Mouse (Mus musculus): ENCODE results near the gene Rab29. TPM values are rescaled to one million over a fixed set of nuclear protein-coding genes. Genes with fewer than 3 reads are reported as not detected.
"Not testable (repeated sequence)": the region's sequence is repeated elsewhere in the genome, so short reads cannot be mapped to it uniquely, and the experiment has no call there.

Rab29 gene
- polyA plus RNA-seq, 1 experiment from 2014 or later = 18.9 TPM

- ATAC-seq (ENCODE audit: insufficient number of reproducible peaks, insufficient read depth, low FRiP score, low TSS enrichment) = no peak
- H3K27ac ChIP-seq = no peak overlapping the region
- H3K9me3 ChIP-seq = no peaks in the 10 kb centered on the region
- WGBS = 24% methylated on average over 1 of the region's 1 CpGs
- H3K4me1 ChIP-seq = no peaks in the 10 kb centered on the region
- H3K36me3 ChIP-seq = no peaks in the 10 kb centered on the region
- H3K4me2 ChIP-seq (replicated peaks) = no peak overlapping the region
- H3K9ac ChIP-seq = no peak overlapping the region
- H3K27me3 ChIP-seq = 0 out of 2 replicates have a peak, but pooled peaks cover 11% of the 10 kb centered on the region
- no peak overlapping the region for H3K4me3 ChIP-seq
Measured at GRCm38 (mm10) chr1:131905497-131905896, 38.5 kb downstream of the Rab29 start.

- Histone ChIP-seq H3K4me2 (replicated peaks) (no peak overlapping the region), H3K4me1 (peaks cover 11% of the 10 kb centered on the region; the same call in 1 of the 2 replicates), H3K4me3 (no peak overlapping the region), H3K27me3 (0 out of 2 replicates have a peak, but pooled peaks cover 11% of the 10 kb centered on the region), H3K27ac (no peak overlapping the region), H3K9ac (no peak overlapping the region), H3K36me3 (0 out of 2 replicates have a peak, but pooled peaks cover 4% of the 10 kb centered on the region), H3K9me3 (no peaks in the 10 kb centered on the region)
- 94% methylated on average over 3 of the region's 3 CpGs for WGBS
- ATAC-seq (ENCODE audit: insufficient number of reproducible peaks, insufficient read depth, low FRiP score, low TSS enrichment) = no peak
Measured at GRCm38 (mm10) chr1:131908456-131908855, 41.4 kb downstream of the Rab29 start.

GRCm38 (mm10) chr1:131909236-131909635 is 42.2 kb downstream of the Rab29 start:
- not testable (repeated sequence) for H3K9ac ChIP-seq; ATAC-seq (ENCODE audit: insufficient number of reproducible peaks, insufficient read depth, low FRiP score, low TSS enrichment); H3K9me3 ChIP-seq; H3K36me3 ChIP-seq; H3K4me3 ChIP-seq; H3K27ac ChIP-seq; H3K4me2 ChIP-seq (replicated peaks)
- Histone ChIP-seq H3K4me1 (peaks cover 11% of the 10 kb centered on the region; the same call in 1 of the 2 replicates), H3K27me3 (0 out of 2 replicates have a peak, but pooled peaks cover 11% of the 10 kb centered on the region)
- 90% methylated on average over 2 of the region's 2 CpGs for WGBS

- H3K4me3 ChIP-seq = peak within 1 kb of the TSS; percentile 95
- peak within 1 kb of the TSS; percentile 95 for H3K9ac ChIP-seq
- peak within 1 kb of the TSS; percentile 63 for H3K4me2 ChIP-seq (replicated peaks)
- H3K36me3 ChIP-seq = 0 out of 2 replicates have a peak, but pooled peaks cover 4% of the 10 kb centered on the region
- peaks cover 11% of the 10 kb centered on the region; the same call in 1 of the 2 replicates for H3K4me1 ChIP-seq
- peak; percentile 94 for ATAC-seq (ENCODE audit: insufficient number of reproducible peaks, insufficient read depth, low FRiP score, low TSS enrichment)
- WGBS = under 1% methylated on average over 35 of the region's 35 CpGs
- peak within 1 kb of the TSS; percentile 99 for H3K27ac ChIP-seq
- no peaks in the 10 kb centered on the region for H3K9me3 ChIP-seq
- H3K27me3 ChIP-seq = 0 out of 2 replicates have a peak, but pooled peaks cover 11% of the 10 kb centered on the region
Measured at GRCm38 (mm10) chr1:131910001-131910648, 43.1 kb downstream of the Rab29 start, which contains the start of gene Nucks1. Gene Nucks1, plus strand, starts transcription at chr1:131910534.

GRCm38 (mm10) chr1:131910674-131911558 is 43.9 kb downstream of the Rab29 start:
- WGBS = under 1% methylated on average over 78 of the region's 88 CpGs
- Histone ChIP-seq H3K9me3 (no peaks in the 10 kb centered on the region), H3K36me3 (0 out of 2 replicates have a peak, but pooled peaks cover 4% of the 10 kb centered on the region), H3K4me1 (peaks cover 11% of the 10 kb centered on the region; the same call in 1 of the 2 replicates), H3K4me2 (replicated peaks) (peak overlapping the region; percentile 63), H3K27me3 (0 out of 2 replicates have a peak, but pooled peaks cover 11% of the 10 kb centered on the region), H3K9ac (peak overlapping the region; percentile 95), H3K27ac (peak overlapping the region; percentile 99), H3K4me3 (peak overlapping the region; percentile 95)
- peak; percentile 85 for ATAC-seq (ENCODE audit: insufficient number of reproducible peaks, insufficient read depth, low FRiP score, low TSS enrichment)

- no peak overlapping the region for H3K9ac ChIP-seq
- H3K27me3 ChIP-seq = no peaks in the 10 kb centered on the region
- no peaks in the 10 kb centered on the region for H3K9me3 ChIP-seq
- ATAC-seq (ENCODE audit: insufficient number of reproducible peaks, insufficient read depth, low FRiP score, low TSS enrichment) = no peak
- peaks cover 38% of the 10 kb centered on the region for H3K36me3 ChIP-seq
- no peak overlapping the region for H3K4me2 ChIP-seq (replicated peaks)
- H3K27ac ChIP-seq = no peak overlapping the region
- H3K4me1 ChIP-seq = no peaks in the 10 kb centered on the region
- WGBS = 83% methylated on average over 6 of the region's 6 CpGs
- H3K4me3 ChIP-seq = no peak overlapping the region
Measured at GRCm38 (mm10) chr1:131917634-131918033, 50.6 kb downstream of the Rab29 start.

GRCm38 (mm10) chr1:131919052-131919451 is 52.0 kb downstream of the Rab29 start:
- Histone ChIP-seq H3K4me1 (no peaks in the 10 kb centered on the region), H3K4me2 (replicated peaks) (no peak overlapping the region), H3K4me3 (no peak overlapping the region), H3K36me3 (peaks cover 46% of the 10 kb centered on the region), H3K27ac (no peak overlapping the region), H3K9me3 (no peaks in the 10 kb centered on the region), H3K9ac (no peak overlapping the region), H3K27me3 (no peaks in the 10 kb centered on the region)
- WGBS = 98% methylated on average over 2 of the region's 2 CpGs
- ATAC-seq (ENCODE audit: insufficient number of reproducible peaks, insufficient read depth, low FRiP score, low TSS enrichment) = no peak

- 93% methylated on average over 3 of the region's 3 CpGs for WGBS
- H3K27me3 ChIP-seq = no peaks in the 10 kb centered on the region
- no peak overlapping the region for H3K9ac ChIP-seq
- H3K36me3 ChIP-seq = peaks cover 72% of the 10 kb centered on the region
- no peak overlapping the region for H3K4me3 ChIP-seq
- H3K4me2 ChIP-seq (replicated peaks) = no peak overlapping the region
- H3K27ac ChIP-seq = no peak overlapping the region
- no peak for ATAC-seq (ENCODE audit: insufficient number of reproducible peaks, insufficient read depth, low FRiP score, low TSS enrichment)
- H3K4me1 ChIP-seq = no peaks in the 10 kb centered on the region
- no peaks in the 10 kb centered on the region for H3K9me3 ChIP-seq
Measured at GRCm38 (mm10) chr1:131922100-131922499, 55.1 kb downstream of the Rab29 start.

Other genes with a start within 250 kb of the Rab29 start
- gene Ctse, start 228.9 kb upstream of the Rab29 start, polyA plus RNA-seq (2016; fragmentation: Nextera tagmentation; extraction: Ambion mirVana) = 0.14 and 0.19 TPM in 2 replicates
- 1.0 and 1.3 TPM in 2 replicates for gene Rab7b, start 178.5 kb upstream of the Rab29 start, polyA plus RNA-seq (2016; fragmentation: Nextera tagmentation; extraction: Ambion mirVana)
- 0.08 and 0.25 TPM in 2 replicates for gene Slc26a9, start 123.2 kb upstream of the Rab29 start, polyA plus RNA-seq (2016; fragmentation: Nextera tagmentation; extraction: Ambion mirVana)
- 0.24 and 0.32 TPM in 2 replicates for gene Pm20d1, start 69.8 kb upstream of the Rab29 start, polyA plus RNA-seq (2016; fragmentation: Nextera tagmentation; extraction: Ambion mirVana)
- gene Slc41a1, start 39.7 kb upstream of the Rab29 start, polyA plus RNA-seq (2016; fragmentation: Nextera tagmentation; extraction: Ambion mirVana) = 13.9 and 15.1 TPM in 2 replicates
- gene Nucks1, start 43.3 kb downstream of the Rab29 start, polyA plus RNA-seq (2016; fragmentation: Nextera tagmentation; extraction: Ambion mirVana) = 107 and 125 TPM in 2 replicates
- 3.8 and 3.9 TPM in 2 replicates for gene Slc45a3, start 95.7 kb downstream of the Rab29 start, polyA plus RNA-seq (2016; fragmentation: Nextera tagmentation; extraction: Ambion mirVana)
- gene Elk4, start 140.4 kb downstream of the Rab29 start, polyA plus RNA-seq (2016; fragmentation: Nextera tagmentation; extraction: Ambion mirVana) = 18.1 and 18.7 TPM in 2 replicates
- gene Mfsd4a, start 200.8 kb downstream of the Rab29 start, polyA plus RNA-seq (2016; fragmentation: Nextera tagmentation; extraction: Ambion mirVana) = 13.0 and 14.9 TPM in 2 replicates

All from embryonic facial prominence, embryonic 12.5 days (tissue).